Mouse (Mus musculus): Measurements from ENCODE around the gene Igdcc4. TPM values are rescaled to one million over a fixed set of nuclear protein-coding genes. Genes with fewer than 3 reads are reported as not detected.

Igdcc4 gene
- polyA plus RNA-seq, 1 experiment: 0.15 TPM

- H3K27ac ChIP-seq (ENCODE audit: insufficient read depth, low read depth, low read length): no peak overlapping the region
- TF ChIP-seq CTCF (IDR thresholded peaks at IDR 0.05; ENCODE audit: low read depth, low read length): no peak
- no peak for TF ChIP-seq POLR2A (IDR thresholded peaks at IDR 0.05; ENCODE audit: borderline replicate concordance, low read depth, low read length)
- H3K4me3 ChIP-seq (ENCODE audit: insufficient read depth, low read length): no peak overlapping the region
- no peaks in the 10 kb centered on the region for H3K4me1 ChIP-seq (ENCODE audit: control insufficient read depth, insufficient read depth, low read length)
Observed at GRCm38 (mm10) chr9:65148507-65148906, 47.2 kb downstream of the Igdcc4 start.

- H3K4me3 ChIP-seq (ENCODE audit: insufficient read depth, low read length): no peak overlapping the region
- no peak overlapping the region for H3K27ac ChIP-seq (ENCODE audit: insufficient read depth, low read depth, low read length)
- TF ChIP-seq CTCF (IDR thresholded peaks at IDR 0.05; ENCODE audit: low read depth, low read length) (no peak), POLR2A (IDR thresholded peaks at IDR 0.05; ENCODE audit: borderline replicate concordance, low read depth, low read length) (no peak)
- H3K4me1 ChIP-seq (ENCODE audit: control insufficient read depth, insufficient read depth, low read length): no peaks in the 10 kb centered on the region
Observed at GRCm38 (mm10) chr9:65152711-65153330, 51.5 kb downstream of the Igdcc4 start.

GRCm38 (mm10) chr9:65153331-65153711, 52.0 kb downstream of the Igdcc4 start:
- Histone ChIP-seq H3K27ac (ENCODE audit: insufficient read depth, low read depth, low read length) (no peak overlapping the region), H3K4me1 (ENCODE audit: control insufficient read depth, insufficient read depth, low read length) (no peaks in the 10 kb centered on the region), H3K4me3 (ENCODE audit: insufficient read depth, low read length) (no peak overlapping the region)
- TF ChIP-seq POLR2A (IDR thresholded peaks at IDR 0.05; ENCODE audit: borderline replicate concordance, low read depth, low read length) (no peak), CTCF (IDR thresholded peaks at IDR 0.05; ENCODE audit: low read depth, low read length) (no peak)

GRCm38 (mm10) chr9:65154692-65155455, 53.6 kb downstream of the Igdcc4 start:
- H3K4me1 ChIP-seq (ENCODE audit: control insufficient read depth, insufficient read depth, low read length): no peaks in the 10 kb centered on the region
- H3K4me3 ChIP-seq (ENCODE audit: insufficient read depth, low read length): no peak overlapping the region
- H3K27ac ChIP-seq (ENCODE audit: insufficient read depth, low read depth, low read length): no peak overlapping the region
- TF ChIP-seq POLR2A (IDR thresholded peaks at IDR 0.05; ENCODE audit: borderline replicate concordance, low read depth, low read length) (no peak), CTCF (IDR thresholded peaks at IDR 0.05; ENCODE audit: low read depth, low read length) (no peak)

GRCm38 (mm10) chr9:65156604-65157003, 55.3 kb downstream of the Igdcc4 start:
- Histone ChIP-seq H3K4me3 (ENCODE audit: insufficient read depth, low read length) (no peak overlapping the region), H3K27ac (ENCODE audit: insufficient read depth, low read depth, low read length) (no peak overlapping the region)
- TF ChIP-seq POLR2A (IDR thresholded peaks at IDR 0.05; ENCODE audit: borderline replicate concordance, low read depth, low read length): no peak
- TF ChIP-seq CTCF (IDR thresholded peaks at IDR 0.05; ENCODE audit: low read depth, low read length): no peak

GRCm38 (mm10) chr9:65157631-65158030, 56.3 kb downstream of the Igdcc4 start:
- TF ChIP-seq CTCF (IDR thresholded peaks at IDR 0.05; ENCODE audit: low read depth, low read length) (no peak), POLR2A (IDR thresholded peaks at IDR 0.05; ENCODE audit: borderline replicate concordance, low read depth, low read length) (no peak)
- Histone ChIP-seq H3K4me3 (ENCODE audit: insufficient read depth, low read length) (no peak overlapping the region), H3K27ac (ENCODE audit: insufficient read depth, low read depth, low read length) (no peak overlapping the region), H3K4me1 (ENCODE audit: control insufficient read depth, insufficient read depth, low read length) (no peaks in the 10 kb centered on the region)

More at GRCm38 (mm10) chr9:65156604-65157003, 55.3 kb downstream of the Igdcc4 start:
- H3K4me1 ChIP-seq (ENCODE audit: control insufficient read depth, insufficient read depth, low read length): no peaks in the 10 kb centered on the region

- Histone ChIP-seq H3K27ac (ENCODE audit: insufficient read depth, low read depth, low read length) (no peak overlapping the region), H3K4me1 (ENCODE audit: control insufficient read depth, insufficient read depth, low read length) (no peaks in the 10 kb centered on the region), H3K4me3 (ENCODE audit: insufficient read depth, low read length) (no peak overlapping the region)
- TF ChIP-seq POLR2A (IDR thresholded peaks at IDR 0.05; ENCODE audit: borderline replicate concordance, low read depth, low read length) (no peak), CTCF (IDR thresholded peaks at IDR 0.05; ENCODE audit: low read depth, low read length) (no peak)
Observed at GRCm38 (mm10) chr9:65161188-65161587, 59.9 kb downstream of the Igdcc4 start.

GRCm38 (mm10) chr9:65161881-65162280, 60.6 kb downstream of the Igdcc4 start:
- Histone ChIP-seq H3K4me3 (ENCODE audit: insufficient read depth, low read length) (no peak overlapping the region), H3K27ac (ENCODE audit: insufficient read depth, low read depth, low read length) (no peak overlapping the region), H3K4me1 (ENCODE audit: control insufficient read depth, insufficient read depth, low read length) (no peaks in the 10 kb centered on the region)
- TF ChIP-seq CTCF (IDR thresholded peaks at IDR 0.05; ENCODE audit: low read depth, low read length): no peak
- TF ChIP-seq POLR2A (IDR thresholded peaks at IDR 0.05; ENCODE audit: borderline replicate concordance, low read depth, low read length): no peak

- no peak overlapping the region for H3K27ac ChIP-seq (ENCODE audit: insufficient read depth, low read depth, low read length)
- no peak overlapping the region; the same call in 1 of the 2 replicates for H3K4me3 ChIP-seq (ENCODE audit: insufficient read depth, low read length)
- no peaks in the 10 kb centered on the region for H3K4me1 ChIP-seq (ENCODE audit: control insufficient read depth, insufficient read depth, low read length)
- TF ChIP-seq POLR2A (IDR thresholded peaks at IDR 0.05; ENCODE audit: borderline replicate concordance, low read depth, low read length): no peak
- no peak for TF ChIP-seq CTCF (IDR thresholded peaks at IDR 0.05; ENCODE audit: low read depth, low read length)
Observed at GRCm38 (mm10) chr9:65162711-65163639, 61.7 kb downstream of the Igdcc4 start.

Data from bone marrow macrophage, adult 2 months (primary cell).